Mouse (Mus musculus): Measurements from ENCODE around the gene Adcy6. TPM values are rescaled to one million over a fixed set of nuclear protein-coding genes. Genes with fewer than 3 reads are reported as not detected.

Adcy6 gene
- polyA plus RNA-seq, 1 experiment = 65.2 TPM

DNA sequence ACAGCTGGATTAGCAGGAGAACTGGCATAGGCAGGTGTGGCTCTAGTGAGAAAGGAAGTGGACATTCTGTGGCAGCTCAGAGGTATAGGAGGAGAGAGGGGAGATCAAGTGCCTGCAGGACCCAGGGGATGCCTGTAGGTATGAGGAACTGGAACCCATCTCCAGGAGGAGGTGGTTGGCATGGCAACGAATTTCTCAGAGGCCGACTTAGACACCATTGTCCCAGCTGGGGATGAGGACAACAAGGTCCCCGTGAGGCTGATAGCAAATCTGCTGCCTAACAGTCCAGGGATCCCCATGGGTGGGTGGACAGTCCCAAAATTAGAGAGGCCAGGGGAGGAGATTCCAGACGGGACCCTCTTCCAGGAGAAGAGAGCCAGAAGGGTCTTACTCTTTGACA is 23.0 kb upstream of the Adcy6 start:
- 3% methylated on average over 4 of the region's 4 CpGs for WGBS
- TF ChIP-seq CTCF (IDR thresholded peaks at IDR 0.05; ENCODE audit: control insufficient read depth, insufficient read depth, low read length) = no peak
- no peak for TF ChIP-seq POLR2A (IDR thresholded peaks at IDR 0.05; ENCODE audit: borderline replicate concordance, control insufficient read depth, low read depth, low read length)
- Histone ChIP-seq H3K4me1 (ENCODE audit: control insufficient read depth, insufficient read depth, low read length) (no peaks in the 10 kb centered on the region), H3K4me3 (replicated peaks; ENCODE audit: control insufficient read depth, low read depth, low read length) (no peak overlapping the region), H3K27ac (ENCODE audit: control insufficient read depth, insufficient read depth, low read depth, low read length, poor library complexity) (no peak overlapping the region)

DNA sequence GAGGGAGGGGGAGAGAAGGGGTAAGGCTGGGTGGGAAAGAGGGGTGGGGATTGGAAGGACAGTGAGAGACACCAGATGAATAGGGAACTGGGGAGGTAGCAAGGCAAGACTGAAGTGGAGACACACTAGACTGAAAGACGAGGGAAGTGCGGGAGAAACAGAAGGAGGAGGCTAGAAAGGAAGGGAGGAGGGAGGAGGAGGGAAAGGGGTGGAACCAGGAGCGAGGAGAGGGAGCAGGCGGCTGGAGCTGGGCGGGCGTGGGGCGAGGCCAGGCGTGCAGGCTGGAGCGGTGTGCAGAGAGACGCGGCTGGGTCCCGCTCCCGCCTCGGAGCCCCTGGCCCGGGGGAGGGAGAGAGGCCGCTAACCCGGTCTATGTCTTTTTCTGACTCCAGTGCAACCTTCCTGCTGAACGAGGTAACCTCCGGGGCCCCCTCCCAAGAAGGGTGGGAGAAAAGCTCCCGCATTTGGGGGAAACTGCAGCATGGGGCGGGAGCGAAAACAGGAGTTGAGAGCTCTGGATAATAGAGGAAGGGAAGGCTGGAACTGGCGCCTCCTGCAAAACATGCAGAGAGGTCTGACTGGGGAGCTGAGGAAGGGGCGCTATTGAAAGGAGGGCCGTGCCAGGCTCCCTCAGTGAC is 22.4 kb upstream of the Adcy6 start:
- Histone ChIP-seq H3K27ac (ENCODE audit: control insufficient read depth, insufficient read depth, low read depth, low read length, poor library complexity) (no peak overlapping the region), H3K4me1 (ENCODE audit: control insufficient read depth, insufficient read depth, low read length) (no peaks in the 10 kb centered on the region), H3K4me3 (replicated peaks; ENCODE audit: control insufficient read depth, low read depth, low read length) (no peak overlapping the region)
- no peak for TF ChIP-seq POLR2A (IDR thresholded peaks at IDR 0.05; ENCODE audit: borderline replicate concordance, control insufficient read depth, low read depth, low read length)
- TF ChIP-seq CTCF (IDR thresholded peaks at IDR 0.05; ENCODE audit: control insufficient read depth, insufficient read depth, low read length) = no peak
- 3% methylated on average over 25 of the region's 25 CpGs for WGBS

DNA sequence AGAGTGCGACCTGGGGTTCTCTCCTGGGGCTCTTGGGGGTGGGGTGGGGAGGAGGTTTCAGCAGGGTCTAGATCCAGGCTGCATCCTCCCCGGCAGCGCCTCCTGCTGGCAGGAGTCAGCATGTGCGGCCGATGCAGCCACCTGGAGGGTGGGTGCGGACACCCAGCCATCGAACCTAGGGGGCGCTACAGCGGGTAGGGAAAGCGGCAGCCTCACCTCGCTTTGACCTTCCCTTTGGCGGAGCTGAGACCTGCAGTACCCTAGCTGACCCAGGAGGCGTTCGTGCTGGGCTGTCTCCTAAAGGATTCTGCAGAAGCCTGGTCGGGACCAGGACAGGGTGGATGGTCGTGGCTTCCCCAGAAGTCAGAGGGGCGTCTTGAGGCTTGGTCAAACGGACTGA is 21.6 kb upstream of the Adcy6 start:
- TF ChIP-seq CTCF (IDR thresholded peaks at IDR 0.05; ENCODE audit: control insufficient read depth, insufficient read depth, low read length) (peak; percentile 73), POLR2A (IDR thresholded peaks at IDR 0.05; ENCODE audit: borderline replicate concordance, control insufficient read depth, low read depth, low read length) (peak; percentile 23; the same call in 1 of the 2 replicates)
- 3% methylated on average over 18 of the region's 18 CpGs for WGBS
- Histone ChIP-seq H3K4me1 (ENCODE audit: control insufficient read depth, insufficient read depth, low read length) (no peaks in the 10 kb centered on the region), H3K4me3 (replicated peaks; ENCODE audit: control insufficient read depth, low read depth, low read length) (no peak overlapping the region), H3K27ac (ENCODE audit: control insufficient read depth, insufficient read depth, low read depth, low read length, poor library complexity) (no peak overlapping the region)

DNA sequence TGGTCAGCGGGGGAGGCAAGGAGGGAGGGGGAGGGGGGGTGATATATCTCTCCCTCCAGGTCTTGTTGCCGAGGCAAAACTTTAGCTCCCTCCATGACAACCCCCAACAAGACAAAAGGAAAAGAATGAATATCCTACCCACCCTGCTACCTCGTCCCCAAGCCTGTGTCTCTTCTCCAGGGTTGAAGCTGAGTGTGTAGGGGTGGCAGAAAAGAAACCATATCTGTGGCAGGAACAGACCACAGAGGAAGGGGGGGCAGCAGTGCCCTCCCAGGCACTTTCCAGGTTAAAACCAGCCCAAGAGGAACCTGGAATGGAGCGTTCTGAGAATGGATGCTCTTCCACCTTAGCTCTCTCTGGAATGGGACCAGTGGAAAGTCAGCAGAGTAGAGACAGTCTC is 20.7 kb upstream of the Adcy6 start, which contains the start of gene Cacnb3:
Gene Cacnb3 (plus strand): TSS at position 301 of the 400 bp plus-strand sequence.
- Histone ChIP-seq H3K4me3 (replicated peaks; ENCODE audit: control insufficient read depth, low read depth, low read length) (no peak within 1 kb of the TSS), H3K27ac (ENCODE audit: control insufficient read depth, insufficient read depth, low read depth, low read length, poor library complexity) (no peak within 1 kb of the TSS), H3K4me1 (ENCODE audit: control insufficient read depth, insufficient read depth, low read length) (no peaks in the 10 kb centered on the region)
- no peak for TF ChIP-seq CTCF (IDR thresholded peaks at IDR 0.05; ENCODE audit: control insufficient read depth, insufficient read depth, low read length)
- no peak for TF ChIP-seq POLR2A (IDR thresholded peaks at IDR 0.05; ENCODE audit: borderline replicate concordance, control insufficient read depth, low read depth, low read length)
- WGBS = 31% methylated on average over 4 of the region's 4 CpGs

DNA sequence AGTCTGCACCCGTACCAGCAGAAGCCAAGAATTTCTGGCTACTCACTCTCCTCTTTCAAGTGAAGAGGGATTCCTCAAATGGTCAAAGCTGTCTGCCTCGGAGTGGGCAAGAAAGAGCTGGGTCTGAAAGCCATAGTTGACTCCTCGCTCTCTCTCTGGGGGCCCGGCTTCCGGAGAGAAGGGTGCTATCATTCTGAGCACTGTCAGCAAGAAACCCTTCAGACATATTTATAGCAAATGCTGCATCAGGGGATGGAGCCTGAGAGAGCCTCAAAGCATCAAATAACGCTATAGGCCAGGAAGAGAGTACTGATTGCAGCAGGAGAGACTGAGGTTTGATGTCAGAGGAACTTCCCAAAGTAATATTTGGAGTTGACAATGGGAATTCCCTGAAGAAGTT is 19.6 kb upstream of the Adcy6 start:
- TF ChIP-seq CTCF (IDR thresholded peaks at IDR 0.05; ENCODE audit: control insufficient read depth, insufficient read depth, low read length) (no peak), POLR2A (IDR thresholded peaks at IDR 0.05; ENCODE audit: borderline replicate concordance, control insufficient read depth, low read depth, low read length) (no peak)
- H3K4me3 ChIP-seq (replicated peaks; ENCODE audit: control insufficient read depth, low read depth, low read length) = no peak overlapping the region
- no peaks in the 10 kb centered on the region for H3K4me1 ChIP-seq (ENCODE audit: control insufficient read depth, insufficient read depth, low read length)
- 70% methylated on average over 6 of the region's 6 CpGs for WGBS
- no peak overlapping the region for H3K27ac ChIP-seq (ENCODE audit: control insufficient read depth, insufficient read depth, low read depth, low read length, poor library complexity)

DNA sequence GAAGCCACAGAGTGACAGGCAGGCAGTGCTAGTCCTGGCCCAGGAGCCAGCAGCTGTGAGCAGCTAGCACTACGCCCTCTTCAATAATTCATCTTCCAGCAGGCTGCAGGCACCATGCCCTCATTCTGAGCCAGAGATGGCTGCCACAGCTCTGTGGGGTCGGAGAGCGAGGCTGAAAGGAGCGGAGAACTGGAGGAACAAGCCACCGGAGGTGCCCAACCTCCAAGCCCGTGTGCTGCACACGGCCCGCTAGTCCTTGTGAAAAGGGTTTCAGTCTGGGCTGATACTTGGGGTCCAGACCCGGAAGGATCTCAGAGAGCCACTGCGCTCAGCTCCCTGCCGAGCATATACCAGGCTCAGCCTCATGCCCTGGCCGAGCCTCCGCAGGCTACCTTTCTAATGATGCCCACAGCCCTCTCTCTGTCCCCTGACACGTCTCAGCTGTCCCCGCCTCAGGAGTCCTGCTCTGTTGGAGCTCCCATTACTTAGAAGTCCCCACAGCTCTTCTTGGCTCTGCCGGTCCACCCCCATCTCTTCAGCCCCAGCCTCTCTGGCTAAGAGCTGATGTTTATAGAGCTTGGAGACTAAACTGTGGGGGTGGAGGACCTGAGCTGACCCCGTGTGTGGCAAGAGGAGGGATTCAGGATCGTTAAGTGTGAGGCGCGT is 18.8 kb upstream of the Adcy6 start:
- no peak overlapping the region for H3K4me3 ChIP-seq (replicated peaks; ENCODE audit: control insufficient read depth, low read depth, low read length)
- WGBS = 15% methylated on average over 20 of the region's 20 CpGs
- TF ChIP-seq POLR2A (IDR thresholded peaks at IDR 0.05; ENCODE audit: borderline replicate concordance, control insufficient read depth, low read depth, low read length) (no peak), CTCF (IDR thresholded peaks at IDR 0.05; ENCODE audit: control insufficient read depth, insufficient read depth, low read length) (no peak)
- no peaks in the 10 kb centered on the region for H3K4me1 ChIP-seq (ENCODE audit: control insufficient read depth, insufficient read depth, low read length)
- H3K27ac ChIP-seq (ENCODE audit: control insufficient read depth, insufficient read depth, low read depth, low read length, poor library complexity) = no peak overlapping the region

DNA sequence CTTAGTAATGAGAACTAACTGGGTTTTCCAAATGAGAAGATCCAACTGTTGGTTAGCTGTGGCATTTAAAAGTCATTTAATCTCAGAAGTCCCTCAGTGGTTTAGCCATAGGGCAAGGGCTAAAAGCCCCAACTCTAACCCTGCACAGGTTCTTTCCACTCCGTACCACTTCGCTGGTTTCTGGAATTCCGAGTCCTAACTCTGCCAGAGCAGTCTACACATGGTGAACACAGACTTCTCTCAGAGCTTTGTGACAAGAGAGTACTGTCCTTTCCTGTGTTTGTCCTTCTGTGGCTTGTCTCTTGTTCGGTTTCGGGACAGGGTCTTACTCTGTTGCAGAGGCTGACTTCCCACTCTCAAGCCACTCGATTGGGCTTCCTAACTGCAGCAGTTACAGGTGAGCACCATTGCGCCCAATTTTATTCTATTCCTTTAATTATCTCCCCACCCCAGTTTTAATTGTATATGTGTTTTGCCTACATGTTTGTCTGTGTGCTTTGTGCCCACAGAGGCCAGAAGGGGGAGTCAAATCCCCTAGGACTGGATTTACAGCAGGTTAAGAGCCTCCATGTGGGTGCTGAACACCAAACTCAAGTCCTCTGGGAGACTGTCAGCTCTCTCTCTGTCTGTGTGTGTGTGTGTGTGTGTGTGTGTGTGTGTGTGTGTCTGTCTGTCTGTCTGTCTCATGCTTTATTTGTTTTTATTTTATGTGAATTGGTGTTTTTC is 16.8 kb upstream of the Adcy6 start:
- 73% methylated on average over 7 of the region's 7 CpGs for WGBS
- H3K27ac ChIP-seq (ENCODE audit: control insufficient read depth, insufficient read depth, low read depth, low read length, poor library complexity) = no peak overlapping the region

DNA sequence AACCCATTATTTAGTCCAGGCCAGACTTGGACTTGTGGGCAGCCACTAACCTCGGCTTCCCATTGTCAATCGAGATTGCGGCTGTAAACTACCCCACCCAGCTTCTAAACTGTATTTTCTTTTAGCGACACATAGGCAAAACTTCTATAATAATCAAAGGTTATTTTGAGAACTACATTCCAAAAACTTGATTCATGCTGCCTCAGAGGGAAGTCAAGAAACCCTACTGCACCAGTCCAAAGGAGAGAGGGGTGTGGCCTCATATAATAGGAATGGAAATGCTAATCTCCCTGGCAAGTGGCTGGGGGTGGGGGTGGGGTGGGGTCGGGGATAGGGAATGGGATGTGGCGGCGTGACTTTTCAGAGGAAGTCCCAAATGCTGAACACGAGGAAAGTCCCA is 16.2 kb upstream of the Adcy6 start:
- TF ChIP-seq CTCF (IDR thresholded peaks at IDR 0.05; ENCODE audit: control insufficient read depth, insufficient read depth, low read length) (no peak), POLR2A (IDR thresholded peaks at IDR 0.05; ENCODE audit: borderline replicate concordance, control insufficient read depth, low read depth, low read length) (no peak)
- no peaks in the 10 kb centered on the region for H3K4me1 ChIP-seq (ENCODE audit: control insufficient read depth, insufficient read depth, low read length)
- no peak overlapping the region for H3K4me3 ChIP-seq (replicated peaks; ENCODE audit: control insufficient read depth, low read depth, low read length)
- no peak overlapping the region for H3K27ac ChIP-seq (ENCODE audit: control insufficient read depth, insufficient read depth, low read depth, low read length, poor library complexity)
- 35% methylated on average over 8 of the region's 8 CpGs for WGBS

More for the DNA sequence above, 16.8 kb upstream of the Adcy6 start:
- Histone ChIP-seq H3K4me3 (replicated peaks; ENCODE audit: control insufficient read depth, low read depth, low read length) (no peak overlapping the region), H3K4me1 (ENCODE audit: control insufficient read depth, insufficient read depth, low read length) (no peaks in the 10 kb centered on the region)
- TF ChIP-seq CTCF (IDR thresholded peaks at IDR 0.05; ENCODE audit: control insufficient read depth, insufficient read depth, low read length) = no peak
- TF ChIP-seq POLR2A (IDR thresholded peaks at IDR 0.05; ENCODE audit: borderline replicate concordance, control insufficient read depth, low read depth, low read length) = no peak
